Mouse (Mus musculus) hindbrain, embryonic 16.5 days (tissue): Measurements from ENCODE around the gene Dzank1. TPM values are rescaled to one million over a fixed set of nuclear protein-coding genes. Genes with fewer than 3 reads are reported as not detected.

Source experiments
- ATAC-seq: fragments of 200-750 bp; cut with Nextera tagmentation; 2 replicates; pipeline ENCODE4 v1.8.0; 2017; ENCODE audit warnings: moderate TSS enrichment, moderate library complexity
- H3K27ac ChIP-seq: fragments of 300-500 bp; sonication (generic); 2 replicates; pipeline ENCODE4 v1.5.1; 2014; ENCODE audit warnings: low read depth, mild to moderate bottlenecking, control low read depth, low read length, moderate library complexity
- H3K27me3 ChIP-seq: fragments of 300-500 bp; sonication (generic); replicated peaks from 2 replicates; pipeline ENCODE4 v1.6.1; 2014; ENCODE audit warnings: low read length; ENCODE audit not compliant: control insufficient read depth, insufficient read depth
- H3K36me3 ChIP-seq: fragments of 300-500 bp; sonication (generic); 2 replicates; pipeline ENCODE4 v1.6.1; 2014; ENCODE audit warnings: mild to moderate bottlenecking, low read length, moderate library complexity, mixed read lengths; ENCODE audit not compliant: control insufficient read depth, insufficient read depth
- H3K4me1 ChIP-seq: fragments of 300-500 bp; sonication (generic); 2 replicates; pipeline ENCODE4 v1.6.1; 2014; ENCODE audit warnings: low read depth, low read length; ENCODE audit not compliant: control insufficient read depth, insufficient read depth
- H3K4me2 ChIP-seq: fragments of 300-500 bp; sonication (generic); 2 replicates; pipeline ENCODE4 v1.6.1; 2014; ENCODE audit warnings: mild to moderate bottlenecking, low read length, control low read depth, moderate library complexity
- H3K4me3 ChIP-seq: fragments of 300-500 bp; sonication (generic); 2 replicates; pipeline ENCODE4 v1.5.1; 2014; ENCODE audit warnings: mild to moderate bottlenecking, low read length, control low read depth, moderate library complexity
- H3K9ac ChIP-seq: fragments of 300-500 bp; sonication (generic); 2 replicates; pipeline ENCODE4 v1.6.1; 2014; ENCODE audit warnings: low read depth, mild to moderate bottlenecking, control low read depth, low read length, moderate library complexity
- H3K9me3 ChIP-seq: fragments of 300-500 bp; sonication (generic); 2 replicates; pipeline ENCODE4 v1.6.1; 2014; ENCODE audit warnings: mild to moderate bottlenecking, low read length, moderate library complexity; ENCODE audit not compliant: control insufficient read depth
- WGBS: fragments of 180-500 bp; shearing (Covaris S2); extraction: QIAGEN DNeasy Blood & Tissue Kit; methylation state at CpG from one replicate; pipeline ENCODE4 v1.1.7; 2014; 5-methylcytosine and 5-hydroxymethylcytosine counted together
- polyA plus RNA-seq: library from polyadenylated mRNA; unstranded; fragments of >200 nt; fragmentation: Nextera tagmentation; extraction: Ambion mirVana; gene quantifications from 2 replicates; pipeline ENCODE4 v1.2.1, GENCODE M21; 2015

The Dzank1 gene
- polyA plus RNA-seq, 1 experiment from 2014 or later = 18.2 TPM

- WGBS = 9% methylated on average over 25 of the region's 25 CpGs
- Histone ChIP-seq H3K27ac (peak overlapping the region; percentile 82), H3K27me3 (peaks cover 18% of the 10 kb centered on the region)
Observed at GRCm38 (mm10) chr2:144458975-144459754, 68.0 kb downstream of the Dzank1 start.

GRCm38 (mm10) chr2:144458355-144458754 is 68.9 kb downstream of the Dzank1 start:
- Histone ChIP-seq H3K9ac (no peak overlapping the region; the same call in 1 of the 2 replicates), H3K4me1 (peaks cover 9% of the 10 kb centered on the region), H3K27me3 (peaks cover 19% of the 10 kb centered on the region), H3K27ac (peak overlapping the region; percentile 82; the same call in 1 of the 2 replicates), H3K36me3 (no peaks in the 10 kb centered on the region), H3K4me3 (peak overlapping the region; percentile 45), H3K4me2 (peak overlapping the region; percentile 56), H3K9me3 (no peaks in the 10 kb centered on the region)
- 71% methylated on average over 6 of the region's 6 CpGs for WGBS
- ATAC-seq = no peak

More at GRCm38 (mm10) chr2:144458975-144459754, 68.0 kb downstream of the Dzank1 start:
- H3K4me1 ChIP-seq = peaks cover 9% of the 10 kb centered on the region
- no peaks in the 10 kb centered on the region for H3K9me3 ChIP-seq
- H3K36me3 ChIP-seq = no peaks in the 10 kb centered on the region
- H3K4me3 ChIP-seq = peak overlapping the region; percentile 45
- peak overlapping the region; percentile 56 for H3K4me2 ChIP-seq
- H3K9ac ChIP-seq = peak overlapping the region; percentile 74
- peak; percentile 99 for ATAC-seq

- Histone ChIP-seq H3K36me3 (no peaks in the 10 kb centered on the region), H3K9ac (no peak overlapping the region), H3K27ac (no peak overlapping the region), H3K4me3 (no peak overlapping the region), H3K4me1 (no peaks in the 10 kb centered on the region), H3K27me3 (peaks cover 15% of the 10 kb centered on the region), H3K9me3 (no peaks in the 10 kb centered on the region), H3K4me2 (no peak overlapping the region)
- WGBS = 14% methylated on average over 8 of the region's 8 CpGs
- ATAC-seq = peak; percentile 81
Observed at GRCm38 (mm10) chr2:144452364-144453008, 74.7 kb downstream of the Dzank1 start.

GRCm38 (mm10) chr2:144450378-144450777 is 76.8 kb downstream of the Dzank1 start:
- Histone ChIP-seq H3K36me3 (no peaks in the 10 kb centered on the region), H3K9me3 (no peaks in the 10 kb centered on the region), H3K9ac (no peak overlapping the region), H3K27me3 (peaks cover 7% of the 10 kb centered on the region), H3K4me3 (no peak overlapping the region), H3K27ac (no peak overlapping the region), H3K4me1 (no peaks in the 10 kb centered on the region), H3K4me2 (no peak overlapping the region)
- WGBS = 75% methylated on average over 2 of the region's 2 CpGs
- no peak for ATAC-seq

DNA sequence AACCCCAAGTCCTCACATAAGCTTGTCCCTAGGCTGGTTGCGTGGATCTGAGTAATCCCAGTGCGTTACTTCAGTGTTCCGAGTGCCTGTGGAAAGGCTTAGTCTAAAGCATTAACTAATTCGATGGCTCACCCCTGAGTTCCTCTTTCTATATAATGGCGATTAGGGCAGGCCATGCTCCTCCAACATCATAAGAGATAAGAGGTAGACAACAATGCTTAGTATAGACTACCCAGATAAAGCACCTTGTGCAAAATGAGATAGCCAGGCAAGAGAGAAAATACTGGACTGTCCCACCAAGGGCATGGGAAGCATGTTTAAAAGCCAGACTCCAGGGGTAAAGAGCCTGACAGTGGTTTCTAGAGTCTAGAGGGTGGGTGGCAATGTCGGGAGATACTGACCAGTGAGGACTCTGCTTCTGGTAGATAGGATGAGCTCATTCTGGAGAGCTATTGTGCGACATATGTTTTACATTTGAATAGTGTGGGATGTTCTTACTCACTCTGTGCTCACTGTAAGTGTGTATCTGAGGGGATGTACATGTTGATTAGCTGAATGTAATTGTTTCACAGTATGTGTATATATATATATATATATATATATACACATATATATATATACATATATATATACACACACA is 80.7 kb downstream of the Dzank1 start:
- no peaks in the 10 kb centered on the region for H3K4me1 ChIP-seq
- no peak overlapping the region for H3K9ac ChIP-seq
- no peak overlapping the region for H3K4me3 ChIP-seq
- no peak overlapping the region for H3K27ac ChIP-seq
- no peak for ATAC-seq
- H3K27me3 ChIP-seq = no peaks in the 10 kb centered on the region
- no peaks in the 10 kb centered on the region for H3K9me3 ChIP-seq
- H3K36me3 ChIP-seq = no peaks in the 10 kb centered on the region
- no peak overlapping the region for H3K4me2 ChIP-seq
- 82% methylated on average over 7 of the region's 7 CpGs for WGBS

GRCm38 (mm10) chr2:144441386-144441915 is 85.8 kb downstream of the Dzank1 start:
- Histone ChIP-seq H3K4me3 (no peak overlapping the region), H3K27ac (no peak overlapping the region), H3K27me3 (no peaks in the 10 kb centered on the region), H3K9me3 (no peaks in the 10 kb centered on the region), H3K36me3 (no peaks in the 10 kb centered on the region), H3K4me2 (no peak overlapping the region), H3K4me1 (no peaks in the 10 kb centered on the region), H3K9ac (no peak overlapping the region)
- peak; percentile 42; the same call in 1 of the 2 replicates for ATAC-seq
- 72% methylated on average over 11 of the region's 11 CpGs for WGBS

DNA sequence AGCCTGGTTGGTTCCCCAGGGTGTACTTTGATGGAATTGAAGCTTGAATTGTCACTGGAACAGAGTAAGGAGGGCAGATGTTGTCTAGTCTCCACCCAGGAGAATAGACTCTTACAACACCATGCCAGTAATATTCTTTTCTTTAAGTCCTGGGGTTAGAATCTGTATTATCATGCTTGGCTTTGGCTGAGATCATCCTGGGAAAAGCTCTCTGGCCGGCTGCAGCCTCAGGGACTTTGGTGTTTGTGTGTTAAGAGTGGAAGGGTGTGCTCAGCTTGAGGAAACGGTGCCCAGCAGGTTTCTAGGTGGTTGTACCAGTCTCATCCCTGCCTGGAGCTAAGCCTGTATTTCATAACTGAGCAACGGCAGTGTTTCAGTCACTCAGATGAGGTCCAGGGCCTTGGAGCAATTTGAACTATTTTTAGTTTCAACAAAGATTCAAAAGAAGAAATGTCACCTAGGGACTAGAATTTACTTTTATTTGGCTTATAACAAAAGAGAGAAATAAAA is 88.0 kb downstream of the Dzank1 start:
- Histone ChIP-seq H3K4me1 (no peaks in the 10 kb centered on the region), H3K9me3 (no peaks in the 10 kb centered on the region), H3K9ac (no peak overlapping the region), H3K27ac (no peak overlapping the region), H3K4me2 (no peak overlapping the region), H3K36me3 (no peaks in the 10 kb centered on the region), H3K4me3 (no peak overlapping the region), H3K27me3 (no peaks in the 10 kb centered on the region)
- WGBS = 75% methylated on average over 3 of the region's 3 CpGs
- no peak for ATAC-seq

GRCm38 (mm10) chr2:144438424-144438823 is 88.8 kb downstream of the Dzank1 start:
- no peak for ATAC-seq
- 57% methylated on average over 4 of the region's 4 CpGs for WGBS
- Histone ChIP-seq H3K27ac (no peak overlapping the region), H3K4me2 (no peak overlapping the region), H3K9ac (no peak overlapping the region), H3K4me3 (no peak overlapping the region), H3K4me1 (no peaks in the 10 kb centered on the region), H3K27me3 (no peaks in the 10 kb centered on the region), H3K9me3 (no peaks in the 10 kb centered on the region), H3K36me3 (no peaks in the 10 kb centered on the region)

GRCm38 (mm10) chr2:144435679-144436078 is 91.5 kb downstream of the Dzank1 start:
- no peak for ATAC-seq
- Histone ChIP-seq H3K4me1 (no peaks in the 10 kb centered on the region), H3K4me3 (no peak overlapping the region), H3K36me3 (no peaks in the 10 kb centered on the region), H3K27ac (no peak overlapping the region), H3K27me3 (no peaks in the 10 kb centered on the region), H3K4me2 (no peak overlapping the region), H3K9ac (no peak overlapping the region), H3K9me3 (no peaks in the 10 kb centered on the region)
- WGBS = 75% methylated on average over 10 of the region's 10 CpGs
